Mouse (Mus musculus): Measurements from ENCODE around the gene Spats2l. TPM values are rescaled to one million over a fixed set of nuclear protein-coding genes. Genes with fewer than 3 reads are reported as not detected.

Spats2l gene
- polyA plus RNA-seq, 1 experiment from 2014 or later: 61.4 TPM

DNA sequence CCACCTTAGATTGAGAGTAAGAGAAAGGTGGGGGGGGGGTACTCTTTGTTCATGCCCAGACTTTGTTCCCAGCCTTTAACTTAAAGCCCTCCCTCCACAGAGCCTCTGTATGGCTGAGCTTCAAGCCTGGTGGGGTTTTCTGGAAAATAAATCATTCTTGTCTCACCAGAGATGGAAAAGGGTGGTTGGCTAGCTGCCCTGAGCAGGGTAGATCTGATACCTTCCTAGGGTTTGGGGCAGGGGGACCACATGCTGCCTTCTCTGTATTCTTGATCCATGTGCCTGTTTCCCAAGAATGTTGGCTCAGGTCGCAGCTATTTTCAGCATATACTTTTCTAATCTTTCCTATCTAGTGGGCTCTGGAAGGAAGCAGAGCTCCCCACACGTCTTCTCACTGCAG, 43.1 kb downstream of the Spats2l start:
- Histone ChIP-seq H3K9me3 (ENCODE audit: low read length) (no peaks in the 10 kb centered on the region), H3K9ac (replicated peaks; ENCODE audit: low read length) (no peak overlapping the region), H3K36me3 (ENCODE audit: insufficient read depth, low read length) (no peaks in the 10 kb centered on the region), H3K27me3 (ENCODE audit: insufficient read depth, low read length) (no peaks in the 10 kb centered on the region), H3K4me1 (ENCODE audit: insufficient read depth, low read length) (peaks cover 7% of the 10 kb centered on the region; the same call in 1 of the 2 replicates), H3K4me3 (ENCODE audit: low read length) (no peak overlapping the region), H3K27ac (ENCODE audit: low read length) (no peak overlapping the region), H3K4me2 (replicated peaks; ENCODE audit: low read depth, low read length) (no peak overlapping the region)
- no peak for ATAC-seq (ENCODE audit: low FRiP score, low TSS enrichment)
- 55% methylated on average over 2 of the region's 2 CpGs for WGBS

DNA sequence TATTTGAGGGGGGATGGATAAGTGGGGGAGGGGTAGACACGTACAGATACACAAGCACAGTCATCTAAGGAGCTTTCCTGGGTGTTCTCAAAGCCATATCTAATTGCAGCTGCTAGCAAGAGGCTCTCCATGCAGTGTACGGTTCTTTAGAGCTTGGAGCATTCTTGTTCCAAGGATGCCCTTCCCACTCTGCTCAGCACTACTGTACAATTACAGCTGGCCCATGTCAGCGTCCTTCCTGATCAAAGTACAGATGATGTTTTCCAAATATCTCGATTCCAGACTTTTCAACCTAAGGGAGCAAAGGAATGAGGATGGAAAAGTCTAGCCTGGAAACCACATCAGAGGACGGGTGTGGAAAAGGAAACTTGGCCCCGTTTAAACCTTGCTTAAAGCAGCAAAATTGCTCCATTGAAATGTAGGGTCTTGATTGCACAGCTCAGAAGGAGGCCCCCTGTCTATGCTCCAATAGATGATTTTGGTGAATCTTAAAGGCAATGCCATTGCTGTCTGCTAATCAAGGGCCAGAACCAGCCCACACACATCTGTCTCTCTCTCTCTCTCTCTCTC, 46.6 kb downstream of the Spats2l start:
- Histone ChIP-seq H3K4me2 (replicated peaks; ENCODE audit: low read depth, low read length) (no peak overlapping the region), H3K27me3 (ENCODE audit: insufficient read depth, low read length) (no peaks in the 10 kb centered on the region), H3K4me3 (ENCODE audit: low read length) (no peak overlapping the region), H3K9ac (replicated peaks; ENCODE audit: low read length) (no peak overlapping the region), H3K9me3 (ENCODE audit: low read length) (no peaks in the 10 kb centered on the region), H3K27ac (ENCODE audit: low read length) (no peak overlapping the region), H3K36me3 (ENCODE audit: insufficient read depth, low read length) (no peaks in the 10 kb centered on the region), H3K4me1 (ENCODE audit: insufficient read depth, low read length) (peaks cover 7% of the 10 kb centered on the region; the same call in 1 of the 2 replicates)
- 42% methylated on average over 6 of the region's 6 CpGs for WGBS
- ATAC-seq (ENCODE audit: low FRiP score, low TSS enrichment): no peak

- Histone ChIP-seq H3K9ac (replicated peaks; ENCODE audit: low read length) (no peak overlapping the region), H3K4me3 (ENCODE audit: low read length) (no peak overlapping the region), H3K4me1 (ENCODE audit: insufficient read depth, low read length) (peaks cover 2% of the 10 kb centered on the region; the same call in 1 of the 2 replicates), H3K27ac (ENCODE audit: low read length) (no peak overlapping the region), H3K9me3 (ENCODE audit: low read length) (no peaks in the 10 kb centered on the region), H3K4me2 (replicated peaks; ENCODE audit: low read depth, low read length) (no peak overlapping the region), H3K36me3 (ENCODE audit: insufficient read depth, low read length) (no peaks in the 10 kb centered on the region), H3K27me3 (ENCODE audit: insufficient read depth, low read length) (no peaks in the 10 kb centered on the region)
- WGBS: 80% methylated on average over 17 of the region's 17 CpGs
- no peak for ATAC-seq (ENCODE audit: low FRiP score, low TSS enrichment)
Measured at GRCm38 (mm10) chr1:57824966-57825759, 51.2 kb downstream of the Spats2l start.

- no peak overlapping the region for H3K27ac ChIP-seq (ENCODE audit: low read length)
- no peak overlapping the region for H3K9ac ChIP-seq (replicated peaks; ENCODE audit: low read length)
- ATAC-seq (ENCODE audit: low FRiP score, low TSS enrichment): no peak
- H3K36me3 ChIP-seq (ENCODE audit: insufficient read depth, low read length): no peaks in the 10 kb centered on the region; the same call in 1 of the 2 replicates
- no peaks in the 10 kb centered on the region for H3K9me3 ChIP-seq (ENCODE audit: low read length)
- no peaks in the 10 kb centered on the region for H3K27me3 ChIP-seq (ENCODE audit: insufficient read depth, low read length)
- no peak overlapping the region for H3K4me3 ChIP-seq (ENCODE audit: low read length)
- WGBS: 85% methylated on average over 9 of the region's 9 CpGs
- no peak overlapping the region for H3K4me2 ChIP-seq (replicated peaks; ENCODE audit: low read depth, low read length)
- H3K4me1 ChIP-seq (ENCODE audit: insufficient read depth, low read length): no peaks in the 10 kb centered on the region
Measured at GRCm38 (mm10) chr1:57826245-57826644, 52.3 kb downstream of the Spats2l start.

DNA sequence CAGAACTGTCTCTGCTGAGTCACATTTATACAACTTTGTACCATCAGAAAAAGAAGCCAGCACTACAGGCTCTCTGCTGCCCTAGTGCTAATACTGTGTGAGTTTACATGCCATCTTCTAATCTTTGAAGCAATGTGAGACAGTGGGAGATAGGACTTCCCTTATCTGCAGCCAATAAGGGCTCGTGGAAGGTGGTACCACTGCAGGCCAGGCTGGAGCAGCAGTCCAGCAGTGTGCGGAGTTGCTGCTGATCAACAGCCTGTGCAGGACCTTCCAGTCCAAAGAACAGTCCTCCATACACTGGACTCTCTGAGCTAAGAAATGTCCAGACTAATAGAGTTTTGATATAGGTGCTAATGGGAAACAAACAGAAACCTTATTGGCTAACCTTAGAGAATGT, 59.2 kb downstream of the Spats2l start:
- no peak for ATAC-seq (ENCODE audit: low FRiP score, low TSS enrichment)
- 84% methylated on average over 2 of the region's 2 CpGs for WGBS
- H3K4me1 ChIP-seq (ENCODE audit: insufficient read depth, low read length): no peaks in the 10 kb centered on the region

GRCm38 (mm10) chr1:57835128-57835527, 61.2 kb downstream of the Spats2l start:
- no peak overlapping the region for H3K9ac ChIP-seq (replicated peaks; ENCODE audit: low read length)
- no peak overlapping the region for H3K4me2 ChIP-seq (replicated peaks; ENCODE audit: low read depth, low read length)
- no peak overlapping the region for H3K4me3 ChIP-seq (ENCODE audit: low read length)
- no peak for ATAC-seq (ENCODE audit: low FRiP score, low TSS enrichment)
- H3K27me3 ChIP-seq (ENCODE audit: insufficient read depth, low read length): no peaks in the 10 kb centered on the region
- no peaks in the 10 kb centered on the region for H3K9me3 ChIP-seq (ENCODE audit: low read length)
- H3K27ac ChIP-seq (ENCODE audit: low read length): no peak overlapping the region
- no peaks in the 10 kb centered on the region for H3K4me1 ChIP-seq (ENCODE audit: insufficient read depth, low read length)
- no peaks in the 10 kb centered on the region; the same call in 1 of the 2 replicates for H3K36me3 ChIP-seq (ENCODE audit: insufficient read depth, low read length)
- 43% methylated on average over 7 of the region's 7 CpGs for WGBS

More for the DNA sequence above, 59.2 kb downstream of the Spats2l start:
- no peak overlapping the region for H3K9ac ChIP-seq (replicated peaks; ENCODE audit: low read length)
- H3K9me3 ChIP-seq (ENCODE audit: low read length): no peaks in the 10 kb centered on the region
- no peaks in the 10 kb centered on the region; the same call in 1 of the 2 replicates for H3K36me3 ChIP-seq (ENCODE audit: insufficient read depth, low read length)
- H3K27ac ChIP-seq (ENCODE audit: low read length): no peak overlapping the region
- H3K4me3 ChIP-seq (ENCODE audit: low read length): no peak overlapping the region
- H3K4me2 ChIP-seq (replicated peaks; ENCODE audit: low read depth, low read length): no peak overlapping the region
- H3K27me3 ChIP-seq (ENCODE audit: insufficient read depth, low read length): no peaks in the 10 kb centered on the region

DNA sequence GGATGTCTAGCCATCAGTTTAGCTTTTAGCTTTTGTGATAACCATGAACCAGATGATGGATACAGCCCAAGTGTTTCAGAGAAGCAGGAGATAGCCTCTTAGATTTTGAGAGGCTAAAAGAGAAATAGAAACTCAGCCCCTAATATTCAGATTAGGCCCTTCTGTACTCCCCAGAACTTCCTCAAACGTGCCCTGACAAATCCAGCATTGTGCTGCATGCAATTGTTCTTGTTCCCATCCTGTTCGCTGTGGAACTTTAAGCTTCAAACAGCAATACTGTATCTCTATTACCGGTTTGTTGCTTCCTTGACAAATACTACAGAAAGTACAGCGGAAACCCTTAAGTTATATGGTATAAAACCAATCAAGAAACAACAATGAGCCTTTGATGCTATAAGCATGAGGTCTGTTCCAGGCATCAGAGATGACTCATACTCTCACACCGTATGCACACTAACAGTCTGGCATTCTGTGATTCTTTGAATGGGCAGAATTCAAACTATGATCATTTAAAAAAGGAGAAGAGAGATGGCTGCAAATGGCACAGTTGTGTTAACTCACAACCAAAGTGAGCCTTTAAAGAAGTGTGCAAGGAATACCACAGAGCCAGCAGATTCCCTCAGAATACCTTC, 62.8 kb downstream of the Spats2l start:
- no peaks in the 10 kb centered on the region for H3K36me3 ChIP-seq (ENCODE audit: insufficient read depth, low read length)
- H3K9ac ChIP-seq (replicated peaks; ENCODE audit: low read length): no peak overlapping the region
- no peaks in the 10 kb centered on the region for H3K27me3 ChIP-seq (ENCODE audit: insufficient read depth, low read length)
- no peaks in the 10 kb centered on the region for H3K9me3 ChIP-seq (ENCODE audit: low read length)
- H3K4me2 ChIP-seq (replicated peaks; ENCODE audit: low read depth, low read length): no peak overlapping the region
- H3K27ac ChIP-seq (ENCODE audit: low read length): no peak overlapping the region
- no peaks in the 10 kb centered on the region for H3K4me1 ChIP-seq (ENCODE audit: insufficient read depth, low read length)
- H3K4me3 ChIP-seq (ENCODE audit: low read length): no peak overlapping the region
- WGBS: 86% methylated on average over 5 of the region's 5 CpGs
- no peak for ATAC-seq (ENCODE audit: low FRiP score, low TSS enrichment)

DNA sequence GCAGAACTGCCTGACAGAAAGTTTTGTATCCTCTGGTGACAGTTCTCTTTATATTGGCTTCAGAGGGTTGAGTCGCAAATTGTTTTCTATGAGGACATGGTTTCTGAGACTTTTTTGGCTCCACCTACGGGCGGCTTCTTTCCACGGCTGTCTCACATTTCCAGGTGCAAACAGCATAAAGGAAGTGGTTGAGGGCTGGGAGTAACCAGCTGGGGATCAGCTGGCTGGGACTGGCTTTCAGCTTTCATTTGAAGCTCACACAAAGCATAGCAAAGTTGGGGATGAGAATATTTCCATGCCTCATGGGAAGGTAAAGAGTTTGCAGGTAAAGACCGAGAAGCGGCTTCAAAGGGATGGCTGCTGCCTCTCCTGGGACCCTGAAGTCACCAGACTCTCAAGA, 65.9 kb downstream of the Spats2l start:
- no peaks in the 10 kb centered on the region for H3K27me3 ChIP-seq (ENCODE audit: insufficient read depth, low read length)
- WGBS: 76% methylated on average over 6 of the region's 6 CpGs

DNA sequence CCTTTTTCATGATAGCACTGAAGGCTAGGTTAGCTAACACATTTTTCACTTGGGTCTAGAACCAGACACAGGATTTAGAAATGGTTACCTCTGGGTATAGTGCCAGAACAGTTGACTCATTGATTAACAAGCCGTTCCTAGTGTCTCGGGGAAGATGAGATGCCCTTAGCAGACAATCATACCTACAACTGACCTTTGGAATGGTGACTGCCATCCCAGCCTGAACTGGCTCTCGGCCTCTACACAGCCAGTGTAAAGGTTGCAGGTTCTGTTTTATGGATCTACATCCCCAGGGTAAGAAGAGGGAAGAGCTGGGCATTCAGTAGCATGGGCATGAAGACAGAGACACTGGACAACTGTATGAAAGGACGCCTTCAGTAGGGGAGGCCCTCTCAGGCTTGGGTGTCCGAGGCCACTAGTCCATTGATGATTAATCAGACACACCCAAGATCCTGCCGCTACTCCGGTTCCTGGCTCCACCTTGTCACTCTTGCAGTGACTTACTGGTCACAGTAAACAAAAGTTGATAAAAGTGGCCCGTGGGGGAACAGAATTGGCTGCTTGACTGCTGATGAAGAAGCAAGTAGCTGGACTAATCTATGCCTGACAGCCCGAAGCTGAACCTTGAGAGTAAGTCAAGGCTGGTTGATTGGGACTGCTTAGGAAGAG, 71.2 kb downstream of the Spats2l start:
- H3K4me3 ChIP-seq (ENCODE audit: low read length): no peak overlapping the region
- 70% methylated on average over 9 of the region's 9 CpGs for WGBS
- ATAC-seq (ENCODE audit: low FRiP score, low TSS enrichment): no peak; the same call in 1 of the 2 replicates

More for the DNA sequence above, 65.9 kb downstream of the Spats2l start:
- no peak overlapping the region for H3K9ac ChIP-seq (replicated peaks; ENCODE audit: low read length)
- H3K36me3 ChIP-seq (ENCODE audit: insufficient read depth, low read length): no peaks in the 10 kb centered on the region
- no peak overlapping the region for H3K27ac ChIP-seq (ENCODE audit: low read length)
- H3K4me1 ChIP-seq (ENCODE audit: insufficient read depth, low read length): no peaks in the 10 kb centered on the region
- no peak overlapping the region for H3K4me3 ChIP-seq (ENCODE audit: low read length)
- H3K4me2 ChIP-seq (replicated peaks; ENCODE audit: low read depth, low read length): no peak overlapping the region
- H3K9me3 ChIP-seq (ENCODE audit: low read length): no peaks in the 10 kb centered on the region
- no peak for ATAC-seq (ENCODE audit: low FRiP score, low TSS enrichment)

More for the DNA sequence above, 71.2 kb downstream of the Spats2l start:
- H3K27me3 ChIP-seq (ENCODE audit: insufficient read depth, low read length): no peaks in the 10 kb centered on the region
- no peak overlapping the region for H3K27ac ChIP-seq (ENCODE audit: low read length)
- H3K36me3 ChIP-seq (ENCODE audit: insufficient read depth, low read length): no peaks in the 10 kb centered on the region
- H3K4me2 ChIP-seq (replicated peaks; ENCODE audit: low read depth, low read length): no peak overlapping the region
- no peaks in the 10 kb centered on the region; the same call in 1 of the 2 replicates for H3K4me1 ChIP-seq (ENCODE audit: insufficient read depth, low read length)
- H3K9me3 ChIP-seq (ENCODE audit: low read length): no peaks in the 10 kb centered on the region
- no peak overlapping the region for H3K9ac ChIP-seq (replicated peaks; ENCODE audit: low read length)

All from kidney, embryonic 16.5 days (tissue).